Mouse (Mus musculus) cerebellum, adult 2 months (tissue): ENCODE results near the gene AI593442. TPM values are rescaled to one million over a fixed set of nuclear protein-coding genes. Genes with fewer than 3 reads are reported as not detected.

ENCODE experiments used
- DNase-seq, 2 experiments: peaks; one replicate each; pipeline ENCODE4 v3.0.0; 2021
- H3K27ac ChIP-seq: fragments of 200-500 bp; 2 replicates; pipeline ENCODE4 v1.5.1; 2012; ENCODE audit warnings: low read length, control low read depth, inconsistent platforms; ENCODE audit not compliant: insufficient read depth
- H3K27me3 ChIP-seq: fragments of 200-500 bp; 2 replicates; pipeline ENCODE4 v1.6.1; 2012; ENCODE audit warnings: inconsistent platforms, mild to moderate bottlenecking, low read length, moderate library complexity; ENCODE audit not compliant: control insufficient read depth, insufficient read depth
- H3K4me1 ChIP-seq: fragments of 200-500 bp; 2 replicates; pipeline ENCODE4 v1.6.1; 2011; ENCODE audit warnings: low read length; ENCODE audit not compliant: control insufficient read depth, insufficient read depth
- H3K4me3 ChIP-seq: fragments of 200-500 bp; replicated peaks from 2 replicates; pipeline ENCODE3; 2011; ENCODE audit warnings: mild to moderate bottlenecking, low read depth, low read length, control low read depth; ENCODE audit not compliant: insufficient read depth
- CTCF ChIP-seq: fragments of 200-500 bp; IDR thresholded peaks from 2 replicates; pipeline ENCODE4 v1.5.1; 2011; ENCODE audit warnings: low read depth, mild to moderate bottlenecking, control low read depth, low read length, moderate library complexity, borderline replicate concordance; ENCODE audit not compliant: insufficient read depth
- POLR2A ChIP-seq: fragments of 200-500 bp; IDR thresholded peaks from 2 replicates; pipeline ENCODE4 v1.6.1; 2011; ENCODE audit warnings: low read length, control low read depth, borderline replicate concordance; ENCODE audit not compliant: insufficient read depth
- WGBS: fragments of 180-500 bp; shearing (Covaris S2); methylation state at CpG from one replicate; pipeline ENCODE4 v1.1.7; 2018; 5-methylcytosine and 5-hydroxymethylcytosine counted together
- polyA plus RNA-seq: library from polyadenylated mRNA; depleted of rRNA; stranded (reverse); fragments of >200 nt; gene quantifications from 2 replicates; pipeline ENCODE4 v1.2.3, GENCODE M21; 2012

Gene AI593442
- polyA plus RNA-seq, 1 experiment: 28.1 TPM

DNA sequence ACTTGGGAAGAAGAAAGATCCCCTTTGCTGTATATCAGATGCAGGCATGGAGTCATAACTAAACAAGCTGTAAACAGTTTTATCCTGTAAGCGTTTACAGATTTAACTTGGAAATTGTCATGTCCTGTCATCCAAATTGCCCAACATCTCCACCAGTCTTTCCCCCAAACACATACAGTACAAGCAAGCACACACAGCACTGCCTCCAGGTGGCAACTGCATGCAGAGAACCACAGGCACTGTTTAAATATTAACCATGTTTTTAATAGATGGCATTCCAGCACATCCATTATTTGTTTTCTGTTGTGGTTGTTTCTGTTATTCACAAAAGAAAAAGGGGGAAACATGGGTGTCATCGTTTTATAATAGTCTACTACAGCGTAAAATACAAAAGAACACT, 3.6 kb downstream of the AI593442 start:
- H3K4me3 ChIP-seq: no peak overlapping the region
- no peaks in the 10 kb centered on the region; the same call in 1 of the 2 replicates for H3K27me3 ChIP-seq
- peaks cover 6% of the 10 kb centered on the region; the same call in 1 of the 2 replicates for H3K4me1 ChIP-seq
- WGBS: 88% methylated on average over 3 of the region's 3 CpGs
- TF ChIP-seq CTCF (no peak), POLR2A (no peak)
- no peak overlapping the region for H3K27ac ChIP-seq
- DNase-seq: no peak

DNA sequence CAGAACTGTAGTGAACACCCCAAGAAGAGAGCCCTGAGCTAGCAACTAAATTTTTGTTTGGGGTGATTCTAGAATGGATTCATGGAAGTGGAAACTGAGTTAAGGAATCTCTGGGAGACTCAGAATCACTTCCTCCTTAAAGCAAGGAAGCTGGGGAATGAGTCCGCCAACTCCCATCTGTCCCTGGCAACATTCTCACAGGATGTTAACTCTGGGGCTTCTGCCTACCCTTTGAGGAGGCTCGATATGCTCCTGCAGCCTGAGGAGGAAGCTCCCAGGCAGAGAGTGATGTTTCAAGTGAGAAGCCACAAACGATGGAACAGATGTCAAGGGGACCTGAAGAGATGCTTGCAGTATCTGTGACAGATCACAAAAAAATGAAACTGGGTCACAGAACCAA, 18.2 kb downstream of the AI593442 start:
- Histone ChIP-seq H3K27me3 (no peaks in the 10 kb centered on the region), H3K4me1 (no peaks in the 10 kb centered on the region), H3K4me3 (no peak overlapping the region), H3K27ac (no peak overlapping the region)
- no peak for DNase-seq
- 45% methylated on average over 3 of the region's 3 CpGs for WGBS
- TF ChIP-seq POLR2A: no peak
- no peak for TF ChIP-seq CTCF

DNA sequence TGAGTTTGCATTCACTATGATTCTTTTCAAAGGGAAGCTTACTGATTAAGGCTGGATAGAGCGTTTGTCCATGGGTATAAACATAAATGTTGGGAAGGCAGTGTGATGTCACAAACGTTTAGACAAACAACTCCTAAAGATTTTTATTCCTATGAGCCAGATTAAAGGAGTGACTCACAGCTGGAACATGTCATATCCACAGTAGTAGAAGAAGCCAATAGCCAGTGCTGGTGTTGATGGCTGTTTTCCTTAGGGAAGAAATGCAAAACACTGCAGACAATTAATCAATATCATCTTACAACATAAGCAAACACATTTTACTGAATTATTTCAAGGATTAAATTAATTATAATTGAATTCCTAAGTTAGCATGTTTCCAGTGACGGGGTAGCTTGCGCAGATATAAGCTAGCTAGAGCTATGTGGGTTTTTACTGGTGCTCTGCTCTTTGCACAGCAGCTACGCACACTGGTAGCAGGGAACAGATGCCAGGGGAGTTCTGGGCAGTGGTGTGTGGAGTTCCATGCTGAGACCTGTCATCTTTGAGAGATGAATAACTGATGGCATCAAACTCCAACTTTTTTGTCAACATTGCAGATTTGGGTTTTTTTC, 29.1 kb downstream of the AI593442 start:
- TF ChIP-seq CTCF (no peak), POLR2A (no peak)
- H3K27ac ChIP-seq: no peak overlapping the region
- no peaks in the 10 kb centered on the region for H3K27me3 ChIP-seq
- 80% methylated on average over 5 of the region's 5 CpGs for WGBS
- no peaks in the 10 kb centered on the region for H3K4me1 ChIP-seq
- no peak overlapping the region for H3K4me3 ChIP-seq
- DNase-seq: no peak

DNA sequence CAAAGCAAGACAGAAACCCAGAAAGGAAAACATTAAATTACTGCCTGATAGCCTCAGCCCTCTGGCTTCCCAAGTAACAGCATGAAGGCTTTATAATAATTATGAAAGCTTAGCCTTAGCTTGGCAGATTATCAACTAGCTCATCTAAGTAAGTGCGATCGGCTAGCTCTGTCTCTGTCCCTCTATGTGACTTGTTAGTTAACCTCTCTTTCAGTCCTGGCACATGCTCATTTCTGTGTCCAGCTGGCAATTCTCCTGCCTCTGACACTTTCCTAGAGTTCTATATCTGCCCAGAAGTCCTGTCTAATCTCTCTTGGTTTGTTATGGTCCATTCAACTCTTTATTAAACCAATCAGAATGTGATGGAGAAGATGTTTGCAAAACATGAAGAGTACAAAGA, 34.3 kb downstream of the AI593442 start:
- no peaks in the 10 kb centered on the region for H3K27me3 ChIP-seq
- no peak for DNase-seq
- 7% methylated on average over 2 of the region's 2 CpGs for WGBS
- TF ChIP-seq CTCF (no peak), POLR2A (no peak)
- H3K4me3 ChIP-seq: no peak overlapping the region
- H3K27ac ChIP-seq: no peak overlapping the region
- H3K4me1 ChIP-seq: no peaks in the 10 kb centered on the region

DNA sequence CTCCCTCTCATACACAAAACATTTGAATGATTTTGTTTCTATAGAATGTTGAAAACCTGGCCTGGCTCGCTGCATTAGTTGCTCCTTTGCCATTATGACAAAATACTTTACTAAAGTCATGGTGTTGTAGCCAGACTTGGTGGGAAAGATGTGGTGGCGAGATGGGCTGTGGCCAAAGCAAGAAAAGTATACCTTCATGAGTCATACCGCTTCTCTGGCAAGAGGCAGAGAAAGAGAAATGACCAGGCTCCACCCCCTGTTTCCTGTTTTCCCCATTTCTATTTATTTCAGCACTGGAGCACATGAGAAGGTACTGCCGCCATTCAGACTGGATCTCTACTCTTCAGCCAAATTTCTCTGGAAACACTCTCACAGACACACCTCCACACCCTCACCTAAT, 35.0 kb downstream of the AI593442 start:
- DNase-seq: no peak
- TF ChIP-seq CTCF: no peak
- no peak for TF ChIP-seq POLR2A
- WGBS: 74% methylated on average over 4 of the region's 4 CpGs

DNA sequence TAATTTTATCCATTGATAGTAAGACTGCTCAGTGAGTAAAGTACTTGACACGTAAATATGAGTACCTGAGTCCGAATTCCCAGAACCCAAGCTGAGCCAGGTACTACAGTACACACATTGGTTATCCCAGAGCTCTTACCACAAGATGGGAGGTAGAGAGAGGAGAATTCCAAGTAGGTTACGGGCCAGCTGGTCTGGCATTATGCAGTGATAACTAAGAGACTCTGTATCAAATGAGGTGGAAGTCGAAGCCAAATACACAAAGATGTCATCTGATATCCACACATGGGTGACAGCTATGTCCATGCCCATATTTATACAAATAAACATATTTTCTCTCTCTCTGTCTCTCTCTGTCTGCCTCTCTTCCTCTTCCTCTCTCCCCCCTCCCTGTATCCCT, 35.4 kb downstream of the AI593442 start:
- H3K27me3 ChIP-seq: no peaks in the 10 kb centered on the region
- TF ChIP-seq POLR2A: no peak
- no peak for TF ChIP-seq CTCF
- WGBS: 75% methylated on average over 4 of the region's 4 CpGs

More for the DNA sequence above, 35.0 kb downstream of the AI593442 start:
- no peaks in the 10 kb centered on the region for H3K27me3 ChIP-seq
- H3K4me1 ChIP-seq: no peaks in the 10 kb centered on the region
- H3K27ac ChIP-seq: no peak overlapping the region
- no peak overlapping the region for H3K4me3 ChIP-seq

DNA sequence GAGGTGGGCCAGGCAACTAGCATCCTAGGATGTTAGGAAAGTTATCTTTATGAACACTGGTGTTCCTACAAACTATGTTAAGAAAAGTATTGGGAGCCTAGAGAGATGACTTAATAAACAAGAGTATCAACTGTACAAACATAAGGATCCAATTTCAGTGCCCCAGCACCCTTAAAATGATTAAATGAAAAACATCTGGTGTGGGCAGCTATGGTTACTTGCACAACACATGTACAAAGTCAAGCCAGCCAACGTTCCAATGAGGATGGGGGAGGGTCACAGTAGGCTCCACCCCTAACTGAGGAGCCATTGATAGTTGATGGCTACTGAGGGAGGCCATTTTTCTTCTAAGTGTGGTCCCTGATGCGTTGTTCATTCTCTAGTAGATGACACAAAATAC, 43.6 kb downstream of the AI593442 start:
- no peak for TF ChIP-seq POLR2A
- no peak for TF ChIP-seq CTCF
- no peaks in the 10 kb centered on the region for H3K27me3 ChIP-seq
- H3K4me3 ChIP-seq: no peak overlapping the region
- H3K27ac ChIP-seq: no peak overlapping the region
- no peaks in the 10 kb centered on the region for H3K4me1 ChIP-seq
- 69% methylated on average over 2 of the region's 2 CpGs for WGBS
- DNase-seq: no peak

More for the DNA sequence above, 35.4 kb downstream of the AI593442 start:
- Histone ChIP-seq H3K27ac (no peak overlapping the region), H3K4me3 (no peak overlapping the region), H3K4me1 (no peaks in the 10 kb centered on the region)
- peak in 1 of 2 experiments; percentile 1 for DNase-seq

DNA sequence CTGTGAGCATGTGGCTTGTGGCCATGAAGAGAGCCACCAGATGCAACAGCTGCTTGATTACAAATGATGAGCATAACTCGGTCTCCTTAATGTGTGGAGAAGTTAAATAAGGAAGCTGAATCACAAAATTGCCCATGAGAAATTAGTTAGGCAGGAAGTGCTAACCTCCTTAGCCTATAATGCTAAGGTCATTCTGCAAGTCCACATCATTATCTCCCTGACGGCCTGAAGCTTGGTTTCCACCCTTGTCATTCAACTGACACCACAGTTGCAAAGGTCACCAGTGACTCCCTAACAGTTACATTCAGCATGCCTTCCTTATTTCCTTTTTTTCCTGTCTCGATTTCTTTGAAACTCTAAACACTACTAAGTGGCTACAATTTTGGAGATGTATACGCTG, 55.7 kb downstream of the AI593442 start:
- Histone ChIP-seq H3K4me3 (no peak overlapping the region), H3K4me1 (no peaks in the 10 kb centered on the region), H3K27ac (no peak overlapping the region), H3K27me3 (no peaks in the 10 kb centered on the region)
- WGBS: 72% methylated on average over 4 of the region's 4 CpGs
- no peak for TF ChIP-seq POLR2A
- TF ChIP-seq CTCF: no peak
- DNase-seq: no peak
